11 mouse cellular contexts compared by ENCODE assay signal in the genomic region with DNA sequence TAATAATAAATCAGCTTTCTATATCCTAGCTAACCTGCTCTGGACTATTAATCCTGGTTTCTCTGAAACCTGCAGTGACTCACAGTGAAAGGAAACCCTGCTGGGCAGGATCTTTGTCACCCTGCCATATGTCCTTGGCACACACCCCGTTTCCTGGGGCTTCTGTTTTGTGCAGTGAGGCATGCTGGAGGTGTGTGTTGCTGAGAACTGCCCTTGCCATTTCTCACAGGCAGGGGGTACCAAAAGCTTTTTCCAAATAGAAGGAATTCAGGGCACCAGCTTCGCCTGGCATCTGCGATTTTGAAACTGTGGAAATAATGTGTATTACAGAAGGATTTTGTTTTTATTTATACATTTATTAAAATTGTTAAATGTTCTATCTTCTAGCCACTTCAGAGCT. TPM values are rescaled to one million over a fixed set of nuclear protein-coding genes. Genes with fewer than 3 reads are reported as not detected.
A peak's percentile ranks its signal among the peaks of the same experiment; 100 is the strongest.
DNase-seq lines count a peak whose midpoint lies in the region; ATAC-seq and TF ChIP-seq lines count a peak whose summit lies in the region.
"Had no signal": no experiment of that assay in that cellular context is flagged by ENCODE, and none has a peak within 500 bp of the region (broad histone marks: within the 10 kb centered on the region; RNA-seq: fewer than 3 reads in every experiment).

No protein-coding gene starts in this region.

- H3K4me3 ChIP-seq in heart, adult 2 months, result no peak overlapping the region
- H3K4me3 ChIP-seq in heart, embryonic 12.5 days, result no peak overlapping the region
- no peak overlapping the region for H3K4me3 ChIP-seq in midbrain, embryonic 11.5 days (ENCODE audit: low read depth, low read length)
- H3K4me3 ChIP-seq in midbrain, embryonic 15.5 days, result no peak overlapping the region

- H3K9ac ChIP-seq in heart, adult 2 months (ENCODE audit: low read depth, low read length), result no peak overlapping the region
- no peak overlapping the region for H3K9ac ChIP-seq in heart, embryonic 12.5 days
- no peak overlapping the region for H3K9ac ChIP-seq in midbrain, embryonic 11.5 days (ENCODE audit: low read length)
- no peak overlapping the region for H3K9ac ChIP-seq in midbrain, embryonic 15.5 days

- H3K27ac ChIP-seq in heart, adult 2 months, result no peak overlapping the region
- no peak overlapping the region for H3K27ac ChIP-seq in heart, embryonic 12.5 days (ENCODE audit: poor library complexity, severe bottlenecking)
- no peak overlapping the region for H3K27ac ChIP-seq in midbrain, embryonic 11.5 days (ENCODE audit: low read depth, low read length)
- H3K27ac ChIP-seq in midbrain, embryonic 15.5 days, result no peak overlapping the region

- H3K4me1 ChIP-seq in heart, adult 2 months (ENCODE audit: control insufficient read depth, insufficient read depth, low read length), result no peaks in the 10 kb centered on the region
- no peaks in the 10 kb centered on the region for H3K4me1 ChIP-seq in heart, embryonic 12.5 days (replicated peaks)
- no peaks in the 10 kb centered on the region for H3K4me1 ChIP-seq in midbrain, embryonic 11.5 days (ENCODE audit: control insufficient read depth, insufficient read depth, low read length)
- H3K4me1 ChIP-seq in midbrain, embryonic 15.5 days, result no peaks in the 10 kb centered on the region

- intact Hi-C loops in heart, adult 2 months (cut with DNase I), result no loop called here

- no peak for TF ChIP-seq EP300 in heart, adult 2 months (IDR thresholded peaks at IDR 0.05; ENCODE audit: insufficient read depth, low read depth, low read length)

- no peaks in the 10 kb centered on the region for H3K36me3 ChIP-seq in heart, adult 2 months (ENCODE audit: control insufficient read depth, insufficient read depth, low read length)
- no peaks in the 10 kb centered on the region for H3K36me3 ChIP-seq in heart, embryonic 12.5 days
- no peaks in the 10 kb centered on the region for H3K36me3 ChIP-seq in midbrain, embryonic 11.5 days (ENCODE audit: control insufficient read depth, insufficient read depth, low read length)
- H3K36me3 ChIP-seq in midbrain, embryonic 15.5 days (replicated peaks), result no peaks in the 10 kb centered on the region
- H3K36me3 ChIP-seq: G1E had no signal

- no peak for DNase-seq in heart, adult 2 months
- peak; percentile 72 for DNase-seq in midbrain, embryonic 11.5 days (ENCODE audit: low spot score, missing footprints)
- DNase-seq in layer of hippocampus, postnatal 14 days (ENCODE audit: low spot score in 2 of 2), result peak; percentile 32 to 63
- DNase-seq in right cerebral cortex, postnatal 25 days, result no peak
- no peak for DNase-seq in spleen, postnatal 4 days (ENCODE audit: low spot score in 2 of 2)
- DNase-seq: spleen, adult 18-20 months had no signal

- TF ChIP-seq POLR2A in heart, adult 2 months (IDR thresholded peaks at IDR 0.05; ENCODE audit: insufficient read depth, low read depth, low read length), result no peak

- H3K27me3 ChIP-seq in heart, adult 2 months (ENCODE audit: control insufficient read depth, insufficient read depth, low read length), result no peaks in the 10 kb centered on the region
- H3K27me3 ChIP-seq in heart, embryonic 12.5 days (replicated peaks), result no peaks in the 10 kb centered on the region
- no peaks in the 10 kb centered on the region for H3K27me3 ChIP-seq in midbrain, embryonic 11.5 days (ENCODE audit: control insufficient read depth, insufficient read depth, low read length)
- no peaks in the 10 kb centered on the region for H3K27me3 ChIP-seq in midbrain, embryonic 15.5 days (replicated peaks)

- no peaks in the 10 kb centered on the region for H3K9me3 ChIP-seq in heart, embryonic 12.5 days (replicated peaks)
- no peaks in the 10 kb centered on the region for H3K9me3 ChIP-seq in midbrain, embryonic 11.5 days (ENCODE audit: control insufficient read depth, low read length)
- H3K9me3 ChIP-seq in midbrain, embryonic 15.5 days, result no peaks in the 10 kb centered on the region
- H3K9me3 ChIP-seq: G1E had no signal

- TF ChIP-seq CTCF in heart, adult 2 months (IDR thresholded peaks at IDR 0.05), result 0 out of 2 replicates have a peak, but pooled peaks have one; percentile 7

- no peak overlapping the region for H3K4me2 ChIP-seq in heart, embryonic 12.5 days
- no peak overlapping the region for H3K4me2 ChIP-seq in midbrain, embryonic 11.5 days
- H3K4me2 ChIP-seq in midbrain, embryonic 15.5 days, result no peak overlapping the region

- no peaks in the 10 kb centered on the region for H3K79me2 ChIP-seq in heart, adult 2 months (replicated peaks; ENCODE audit: control insufficient read depth, insufficient read depth, low read length)

- 67% methylated on average over 3 of the region's 3 CpGs for WGBS in heart, adult 2 months
- 63% methylated on average over 3 of the region's 3 CpGs for WGBS in heart, embryonic 12.5 days
- WGBS in midbrain, embryonic 11.5 days, result 61% methylated on average over 3 of the region's 3 CpGs
- 53% methylated on average over 3 of the region's 3 CpGs for WGBS in midbrain, embryonic 15.5 days

- ATAC-seq in heart, embryonic 12.5 days (ENCODE audit: insufficient number of reproducible peaks, low FRiP score), result no peak
- ATAC-seq in midbrain, embryonic 11.5 days (ENCODE audit: low FRiP score), result no peak
- no peak; the same call in 1 of the 2 replicates for ATAC-seq in midbrain, embryonic 15.5 days (replicated peaks)
- peak; percentile 72 for ATAC-seq in cerebellum, adult (ENCODE audit: insufficient number of reproducible peaks, low FRiP score, low TSS enrichment)
- ATAC-seq: intestine, postnatal 0 days had no signal

RNA-seq across cellular contexts. Expression of a gene that starts 40.8 kb away (rescaled TPM):
- 10 to 100 TPM; 25.4 to 38.9 TPM for total RNA-seq in heart, adult 2 months (2021)
- 15.3 and 35.4 TPM in 2 replicates for polyA plus RNA-seq in heart, adult 2 months (2012; rRNA removed)
- polyA plus RNA-seq in heart, embryonic 12.5 days (2016; fragmentation: Nextera tagmentation; extraction: Ambion mirVana), result 5.2 and 5.3 TPM in 2 replicates
- polyA plus RNA-seq in midbrain, embryonic 11.5 days (2014; fragmentation: Nextera tagmentation; extraction: Ambion mirVana), result 2.0 TPM in 2 replicates
- polyA plus RNA-seq in midbrain, embryonic 15.5 days (2015; fragmentation: Nextera tagmentation; extraction: Ambion mirVana), result 36.9 and 42.9 TPM in 2 replicates
- 100 to 1,000 TPM; 208 to 217 TPM for total RNA-seq in layer of hippocampus, postnatal 14 days (2021)
- polyA plus RNA-seq: G1E had no signal

Comparison
In these comparisons a context has a peak if more than half of its experiments do, and no peak if none do; other contexts are left out.
1. DNase-seq: peak in midbrain, embryonic 11.5 days (single experiment) and layer of hippocampus, postnatal 14 days (2 of 2); none in heart, adult 2 months (0 of 2), right cerebral cortex, postnatal 25 days (single experiment) and spleen, postnatal 4 days (0 of 2).